ENCODE assay signal across 8 mouse cellular contexts in genomic region chr15:26875687-26876086, GRCm38 (mm10). TPM values are rescaled to one million over a fixed set of nuclear protein-coding genes. Genes with fewer than 3 reads are reported as not detected.
A peak's percentile ranks its signal among the peaks of the same experiment; 100 is the strongest.
DNase-seq lines count a peak whose midpoint lies in the region; ATAC-seq lines count a peak whose summit lies in the region.

No protein-coding gene starts in this region.

- peak; percentile 6 for DNase-seq in ES-CJ7 (ENCODE audit: low read depth, low spot score)
- DNase-seq in adrenal gland, adult (ENCODE audit: inconsistent age in 2 of 2, low spot score in 1 of 2), result peak; percentile 66 to 89
- DNase-seq in forelimb bud, embryonic 11.5 days (ENCODE audit: low read depth, low spot score), result peak; percentile 40
- DNase-seq in left cerebral cortex, adult 11 months (ENCODE audit: low spot score), result peak; percentile 65
- DNase-seq in midbrain, embryonic 14.5 days, result peak; percentile 93
- peak; percentile 76 for DNase-seq in telencephalon, adult 2 months (ENCODE audit: low read depth, low spot score)
- DNase-seq in embryo, embryonic 9.5 days (ENCODE audit: extremely low spot score), result no peak

- no peaks in the 10 kb centered on the region for H3K27me3 ChIP-seq in hindbrain, embryonic 16.5 days (replicated peaks; ENCODE audit: control insufficient read depth, insufficient read depth, low read length)
- no peaks in the 10 kb centered on the region for H3K27me3 ChIP-seq in midbrain, embryonic 14.5 days (ENCODE audit: control insufficient read depth, insufficient read depth, low read length)

- H3K9me3 ChIP-seq in hindbrain, embryonic 16.5 days (ENCODE audit: control insufficient read depth, low read length), result no peaks in the 10 kb centered on the region
- no peaks in the 10 kb centered on the region for H3K9me3 ChIP-seq in midbrain, embryonic 14.5 days (ENCODE audit: control insufficient read depth, low read length)

- H3K27ac ChIP-seq in hindbrain, embryonic 16.5 days (ENCODE audit: low read depth, low read length), result peak overlapping the region; percentile 48
- H3K27ac ChIP-seq in midbrain, embryonic 14.5 days (replicated peaks; ENCODE audit: low read depth, low read length), result peak overlapping the region; percentile 52; the same call in 1 of the 2 replicates

- no peak overlapping the region for H3K4me2 ChIP-seq in hindbrain, embryonic 16.5 days (ENCODE audit: low read length)
- no peak overlapping the region for H3K4me2 ChIP-seq in midbrain, embryonic 14.5 days (ENCODE audit: low read length)

- ATAC-seq in hindbrain, embryonic 16.5 days, result peak; percentile 83
- peak; percentile 67; the same call in 1 of the 2 replicates for ATAC-seq in midbrain, embryonic 14.5 days (ENCODE audit: low FRiP score, low TSS enrichment)

- H3K4me3 ChIP-seq in hindbrain, embryonic 16.5 days (ENCODE audit: low read length), result no peak overlapping the region
- no peak overlapping the region for H3K4me3 ChIP-seq in midbrain, embryonic 14.5 days (replicated peaks; ENCODE audit: low read depth, low read length)

- no peaks in the 10 kb centered on the region for H3K36me3 ChIP-seq in hindbrain, embryonic 16.5 days (ENCODE audit: control insufficient read depth, insufficient read depth, low read length)
- H3K36me3 ChIP-seq in midbrain, embryonic 14.5 days (ENCODE audit: control insufficient read depth, insufficient read depth, low read length), result no peaks in the 10 kb centered on the region

- 13% methylated on average over 4 of the region's 4 CpGs for WGBS in hindbrain, embryonic 16.5 days
- 29% methylated on average over 4 of the region's 4 CpGs for WGBS in midbrain, embryonic 14.5 days

- peaks cover 19% of the 10 kb centered on the region for H3K4me1 ChIP-seq in hindbrain, embryonic 16.5 days (ENCODE audit: control insufficient read depth, insufficient read depth, low read depth, low read length)
- peaks cover 20% of the 10 kb centered on the region; the same call in 1 of the 2 replicates for H3K4me1 ChIP-seq in midbrain, embryonic 14.5 days (ENCODE audit: control insufficient read depth, insufficient read depth, low read length)

- H3K9ac ChIP-seq in hindbrain, embryonic 16.5 days (ENCODE audit: low read depth, low read length), result no peak overlapping the region
- no peak overlapping the region; the same call in 1 of the 2 replicates for H3K9ac ChIP-seq in midbrain, embryonic 14.5 days (replicated peaks; ENCODE audit: low read length)

RNA-seq across cellular contexts. Expression of gene Fbxl7, which starts 19.7 kb away (rescaled TPM):
- 9.1 and 10.1 TPM in 2 replicates for polyA plus RNA-seq in hindbrain, embryonic 16.5 days (2015; fragmentation: Nextera tagmentation; extraction: Ambion mirVana)
- 7.9 and 12.2 TPM in 2 replicates for polyA plus RNA-seq in midbrain, embryonic 14.5 days (2014; fragmentation: Nextera tagmentation; extraction: Ambion mirVana)
